Mouse (Mus musculus): ENCODE results near the gene Gm4922. TPM values are rescaled to one million over a fixed set of nuclear protein-coding genes. Genes with fewer than 3 reads are reported as not detected.

Gene Gm4922
- polyA plus RNA-seq, 1 experiment from 2014 or later, result not detected

- peak; percentile 76 for TF ChIP-seq CTCF (IDR thresholded peaks at IDR 0.05; ENCODE audit: low read depth)
- Histone ChIP-seq H3K9ac (no peak overlapping the region), H3K4me1 (ENCODE audit: insufficient read depth) (no peaks in the 10 kb centered on the region), H3K9me3 (ENCODE audit: low read depth, low read length) (no peaks in the 10 kb centered on the region), H3K4me3 (ENCODE audit: low read depth, low read length) (no peak overlapping the region), H3K4me2 (no peak overlapping the region), H3K36me3 (ENCODE audit: insufficient read depth) (no peaks in the 10 kb centered on the region), H3K27me3 (ENCODE audit: insufficient read depth, low read length) (no peaks in the 10 kb centered on the region), H3K27ac (ENCODE audit: low read depth) (no peak overlapping the region)
- WGBS, result 42% methylated on average over 2 of the region's 2 CpGs
- ATAC-seq (ENCODE audit: insufficient read depth), result no peak
- DNase-seq, result peak; percentile 66
Measured at GRCm38 (mm10) chr10:18760241-18760640, 26.4 kb downstream of the Gm4922 start.

DNA sequence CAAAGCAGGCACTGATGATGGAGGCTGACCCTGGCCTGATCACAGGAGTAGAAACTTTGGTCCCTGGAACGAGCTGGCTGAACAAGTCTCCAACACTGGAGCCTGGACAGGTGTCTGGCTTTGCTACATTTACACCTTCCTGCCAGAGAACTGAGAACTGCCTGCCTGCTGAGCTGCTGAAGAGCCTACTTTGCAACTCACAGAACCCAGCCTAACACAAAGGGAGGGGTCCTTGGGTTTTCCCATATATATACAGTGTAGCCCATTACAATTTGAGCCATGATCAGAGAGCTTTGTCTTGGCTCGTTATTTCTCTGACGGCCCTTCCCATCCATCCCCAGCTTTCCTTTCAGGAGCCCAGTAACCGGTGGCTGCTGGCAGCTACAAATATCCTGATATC lies 36.5 kb downstream of the Gm4922 start:
- 64% methylated on average over 4 of the region's 4 CpGs for WGBS
- no peak overlapping the region for H3K27ac ChIP-seq (ENCODE audit: low read depth)
- no peak for DNase-seq
- no peaks in the 10 kb centered on the region for H3K9me3 ChIP-seq (ENCODE audit: low read depth, low read length)
- no peak for TF ChIP-seq CTCF (IDR thresholded peaks at IDR 0.05; ENCODE audit: low read depth)
- H3K4me1 ChIP-seq (ENCODE audit: insufficient read depth), result no peaks in the 10 kb centered on the region
- no peaks in the 10 kb centered on the region for H3K27me3 ChIP-seq (ENCODE audit: insufficient read depth, low read length)
- ATAC-seq (ENCODE audit: insufficient read depth), result no peak
- H3K4me2 ChIP-seq, result no peak overlapping the region
- no peak overlapping the region for H3K4me3 ChIP-seq (ENCODE audit: low read depth, low read length)
- H3K36me3 ChIP-seq (ENCODE audit: insufficient read depth), result no peaks in the 10 kb centered on the region
- H3K9ac ChIP-seq, result no peak overlapping the region

- ATAC-seq (ENCODE audit: insufficient read depth) (peak; percentile 74), DNase-seq (peak; percentile 54)
- no peak for TF ChIP-seq CTCF (IDR thresholded peaks at IDR 0.05; ENCODE audit: low read depth)
- peaks cover 8% of the 10 kb centered on the region for H3K27me3 ChIP-seq (ENCODE audit: insufficient read depth, low read length)
- H3K4me2 ChIP-seq, result peak within 1 kb of the TSS; percentile 72
- H3K4me1 ChIP-seq (ENCODE audit: insufficient read depth), result no peaks in the 10 kb centered on the region
- WGBS, result 2% methylated on average over 47 of the region's 50 CpGs
- H3K36me3 ChIP-seq (ENCODE audit: insufficient read depth), result no peaks in the 10 kb centered on the region
- H3K9ac ChIP-seq, result peak within 1 kb of the TSS; percentile 27
- H3K9me3 ChIP-seq (ENCODE audit: low read depth, low read length), result no peaks in the 10 kb centered on the region
- peak within 1 kb of the TSS; percentile 42 for H3K4me3 ChIP-seq (ENCODE audit: low read depth, low read length)
- H3K27ac ChIP-seq (ENCODE audit: low read depth), result no peak within 1 kb of the TSS
Measured at GRCm38 (mm10) chr10:18743286-18744142, 43.1 kb downstream of the Gm4922 start, which contains the start of gene Arfgef3. Arfgef3 (minus strand) TSS chr10:18743949.

- Histone ChIP-seq H3K27me3 (ENCODE audit: insufficient read depth, low read length) (peaks cover 8% of the 10 kb centered on the region), H3K4me2 (no peak overlapping the region), H3K9me3 (ENCODE audit: low read depth, low read length) (no peaks in the 10 kb centered on the region), H3K27ac (ENCODE audit: low read depth) (no peak overlapping the region), H3K36me3 (ENCODE audit: insufficient read depth) (no peaks in the 10 kb centered on the region), H3K4me3 (ENCODE audit: low read depth, low read length) (no peak overlapping the region), H3K9ac (no peak overlapping the region), H3K4me1 (ENCODE audit: insufficient read depth) (no peaks in the 10 kb centered on the region)
- DNase-seq (no peak), ATAC-seq (ENCODE audit: insufficient read depth) (no peak)
- TF ChIP-seq CTCF (IDR thresholded peaks at IDR 0.05; ENCODE audit: low read depth), result no peak
- 78% methylated on average over 6 of the region's 6 CpGs for WGBS
Measured at GRCm38 (mm10) chr10:18742086-18742485, 44.5 kb downstream of the Gm4922 start.

GRCm38 (mm10) chr10:18741024-18741423 lies 45.6 kb downstream of the Gm4922 start:
- Histone ChIP-seq H3K36me3 (ENCODE audit: insufficient read depth) (no peaks in the 10 kb centered on the region), H3K27ac (ENCODE audit: low read depth) (no peak overlapping the region), H3K4me3 (ENCODE audit: low read depth, low read length) (no peak overlapping the region), H3K9ac (no peak overlapping the region), H3K4me2 (no peak overlapping the region), H3K27me3 (ENCODE audit: insufficient read depth, low read length) (peaks cover 8% of the 10 kb centered on the region), H3K4me1 (ENCODE audit: insufficient read depth) (no peaks in the 10 kb centered on the region), H3K9me3 (ENCODE audit: low read depth, low read length) (no peaks in the 10 kb centered on the region)
- TF ChIP-seq CTCF (IDR thresholded peaks at IDR 0.05; ENCODE audit: low read depth), result no peak
- 74% methylated on average over 8 of the region's 8 CpGs for WGBS
- DNase-seq (peak; percentile 9), ATAC-seq (ENCODE audit: insufficient read depth) (no peak)

Other genes starting within 250 kb of the Gm4922 start
- 9.6 and 13.3 TPM in 2 replicates for gene Hebp2, start 240.7 kb downstream of the Gm4922 start, polyA plus RNA-seq (2014; fragmentation: Nextera tagmentation; extraction: Ambion mirVana)
- gene Arfgef3, start 42.8 kb downstream of the Gm4922 start, polyA plus RNA-seq (2014; fragmentation: Nextera tagmentation; extraction: Ambion mirVana), result 1.2 and 1.8 TPM in 2 replicates
- gene Perp, start 58.2 kb upstream of the Gm4922 start, polyA plus RNA-seq (2014; fragmentation: Nextera tagmentation; extraction: Ambion mirVana), result 15.0 and 21.2 TPM in 2 replicates
- 1.6 and 2.3 TPM in 2 replicates for gene Tnfaip3, start 228.9 kb upstream of the Gm4922 start, polyA plus RNA-seq (2014; fragmentation: Nextera tagmentation; extraction: Ambion mirVana)